Mouse (Mus musculus): ENCODE results near the gene Arl9. TPM values are rescaled to one million over a fixed set of nuclear protein-coding genes. Genes with fewer than 3 reads are reported as not detected.

The Arl9 gene
- polyA plus RNA-seq, 1 experiment from 2014 or later, result 0.54 TPM

DNA sequence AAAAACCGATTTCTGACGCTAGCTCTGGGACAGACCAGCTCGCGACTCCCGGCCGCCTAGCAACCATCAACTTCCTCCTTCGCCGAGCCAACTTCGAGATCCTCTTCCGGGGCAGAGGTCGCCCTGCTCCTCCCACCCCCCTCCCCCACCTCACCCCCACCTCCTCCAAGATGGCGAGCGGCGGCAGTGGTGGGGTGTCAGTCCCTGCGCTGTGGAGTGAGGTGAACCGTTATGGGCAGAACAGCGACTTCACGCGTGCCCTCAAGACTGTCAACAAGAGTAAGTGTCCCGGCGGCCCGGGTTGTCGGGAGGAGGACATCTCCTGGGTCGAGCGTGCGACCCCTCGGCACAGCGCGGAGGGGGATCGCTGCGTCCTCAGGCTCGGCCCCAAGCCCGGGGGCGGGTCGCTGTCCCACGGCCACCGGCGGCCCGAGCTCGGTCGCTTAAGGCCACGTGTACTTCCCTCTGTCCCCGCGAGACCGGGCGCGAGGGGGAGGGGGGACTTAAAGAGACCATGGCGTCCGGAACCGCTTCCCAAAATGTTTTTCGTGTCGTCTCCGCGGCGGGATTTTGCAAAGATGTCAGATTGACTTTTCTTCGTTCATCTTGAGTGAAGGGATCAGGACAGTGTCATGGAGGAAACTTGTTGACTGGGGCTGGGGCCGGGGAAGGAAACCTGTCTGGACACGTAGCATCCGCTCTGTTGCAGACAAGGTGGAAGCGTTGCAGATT is 29.1 kb upstream of the Arl9 start, which contains the start of gene Srp72:
Gene Srp72, plus strand, starts transcription at position 130 of the 732 bp plus-strand sequence.
- peaks cover 13% of the 10 kb centered on the region; the same call in 1 of the 2 replicates for H3K36me3 ChIP-seq
- peaks cover 8% of the 10 kb centered on the region; the same call in 1 of the 2 replicates for H3K4me1 ChIP-seq
- H3K9ac ChIP-seq, result peak within 1 kb of the TSS; percentile 93
- no peaks in the 10 kb centered on the region for H3K27me3 ChIP-seq (replicated peaks)
- ATAC-seq (ENCODE audit: insufficient read depth, low FRiP score, low read depth), result peak; percentile 94
- peak within 1 kb of the TSS; percentile 91 for H3K27ac ChIP-seq
- WGBS, result under 1% methylated on average over 60 of the region's 60 CpGs
- peak within 1 kb of the TSS; percentile 89 for H3K4me2 ChIP-seq
- H3K4me3 ChIP-seq (replicated peaks), result peak within 1 kb of the TSS; percentile 97
- H3K9me3 ChIP-seq, result no peaks in the 10 kb centered on the region

DNA sequence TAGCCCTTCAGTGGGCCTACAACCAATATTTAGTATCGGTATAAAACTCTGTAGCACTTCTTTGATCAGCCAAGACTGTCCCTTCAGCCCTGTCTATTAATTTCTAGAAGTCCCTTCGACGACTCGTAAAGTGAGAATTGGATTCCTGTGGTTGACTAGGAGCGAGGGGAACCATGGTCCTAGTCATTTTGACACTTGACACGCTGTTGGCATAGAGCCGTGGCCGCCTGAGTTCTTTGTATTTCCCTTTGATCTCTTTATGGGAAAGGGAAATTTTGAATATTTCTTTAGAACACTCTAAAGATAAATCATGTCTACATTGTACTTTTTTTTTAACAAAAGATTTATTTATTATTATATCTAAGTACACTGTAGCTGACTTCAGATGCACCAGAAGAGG is 28.1 kb upstream of the Arl9 start:
- Histone ChIP-seq H3K4me1 (peaks cover 8% of the 10 kb centered on the region; the same call in 1 of the 2 replicates), H3K27ac (no peak overlapping the region), H3K9me3 (no peaks in the 10 kb centered on the region), H3K36me3 (peaks cover 14% of the 10 kb centered on the region), H3K27me3 (replicated peaks) (no peaks in the 10 kb centered on the region), H3K4me2 (peak overlapping the region; percentile 47), H3K9ac (no peak overlapping the region), H3K4me3 (replicated peaks) (peak overlapping the region; percentile 97)
- 85% methylated on average over 8 of the region's 8 CpGs for WGBS
- ATAC-seq (ENCODE audit: insufficient read depth, low FRiP score, low read depth), result no peak

DNA sequence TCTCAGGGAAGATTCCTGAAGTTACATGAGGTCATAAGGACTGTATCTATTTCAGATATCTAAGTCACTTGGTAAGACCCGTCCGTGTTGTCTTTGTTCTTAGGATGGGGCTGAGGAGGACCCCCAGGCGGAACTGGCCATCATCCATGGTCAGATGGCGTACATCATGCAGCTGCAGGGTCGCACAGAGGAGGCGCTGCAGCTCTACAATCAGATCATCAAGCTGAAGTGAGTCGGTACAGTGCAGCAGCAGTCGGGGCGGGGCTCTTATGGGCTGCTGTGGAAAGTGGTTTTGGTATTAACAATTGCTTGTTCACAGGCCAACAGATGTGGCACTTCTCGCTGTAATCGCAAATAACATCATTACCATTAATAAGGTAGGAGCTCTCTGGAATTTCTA is 19.8 kb upstream of the Arl9 start:
- no peak overlapping the region for H3K4me2 ChIP-seq
- WGBS, result 91% methylated on average over 11 of the region's 11 CpGs
- no peak overlapping the region for H3K4me3 ChIP-seq (replicated peaks)
- H3K9ac ChIP-seq, result no peak overlapping the region
- no peaks in the 10 kb centered on the region for H3K9me3 ChIP-seq
- no peak for ATAC-seq (ENCODE audit: insufficient read depth, low FRiP score, low read depth)
- H3K4me1 ChIP-seq, result no peaks in the 10 kb centered on the region
- H3K27ac ChIP-seq, result no peak overlapping the region
- no peaks in the 10 kb centered on the region for H3K27me3 ChIP-seq (replicated peaks)
- H3K36me3 ChIP-seq, result peaks cover 57% of the 10 kb centered on the region

DNA sequence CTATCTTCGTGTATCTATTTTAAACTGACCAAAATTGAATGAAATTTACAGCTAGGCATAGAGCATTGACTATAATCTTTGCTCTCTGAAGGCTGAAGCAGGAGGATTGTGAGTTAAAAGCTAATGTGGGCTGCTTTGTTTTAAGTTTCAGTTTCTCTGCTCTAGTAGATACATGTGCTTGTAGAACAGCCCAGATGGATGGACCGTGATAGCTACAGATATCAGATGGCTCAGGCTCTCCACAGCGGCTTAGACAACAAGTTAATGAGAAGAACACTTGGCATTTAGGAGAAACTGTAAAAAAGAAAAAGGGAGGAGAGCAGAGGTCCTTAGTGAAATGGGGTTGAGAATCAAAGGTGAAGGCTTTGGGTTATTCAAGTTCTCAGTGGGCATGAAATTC is 13.1 kb upstream of the Arl9 start:
- no peaks in the 10 kb centered on the region for H3K4me1 ChIP-seq
- H3K27ac ChIP-seq, result no peak overlapping the region
- H3K9me3 ChIP-seq, result no peaks in the 10 kb centered on the region
- WGBS, result 91% methylated on average over 3 of the region's 3 CpGs
- peaks cover 62% of the 10 kb centered on the region for H3K36me3 ChIP-seq
- no peak overlapping the region for H3K4me3 ChIP-seq (replicated peaks)
- no peak overlapping the region for H3K4me2 ChIP-seq
- ATAC-seq (ENCODE audit: insufficient read depth, low FRiP score, low read depth), result no peak
- H3K9ac ChIP-seq, result no peak overlapping the region
- no peaks in the 10 kb centered on the region for H3K27me3 ChIP-seq (replicated peaks)

DNA sequence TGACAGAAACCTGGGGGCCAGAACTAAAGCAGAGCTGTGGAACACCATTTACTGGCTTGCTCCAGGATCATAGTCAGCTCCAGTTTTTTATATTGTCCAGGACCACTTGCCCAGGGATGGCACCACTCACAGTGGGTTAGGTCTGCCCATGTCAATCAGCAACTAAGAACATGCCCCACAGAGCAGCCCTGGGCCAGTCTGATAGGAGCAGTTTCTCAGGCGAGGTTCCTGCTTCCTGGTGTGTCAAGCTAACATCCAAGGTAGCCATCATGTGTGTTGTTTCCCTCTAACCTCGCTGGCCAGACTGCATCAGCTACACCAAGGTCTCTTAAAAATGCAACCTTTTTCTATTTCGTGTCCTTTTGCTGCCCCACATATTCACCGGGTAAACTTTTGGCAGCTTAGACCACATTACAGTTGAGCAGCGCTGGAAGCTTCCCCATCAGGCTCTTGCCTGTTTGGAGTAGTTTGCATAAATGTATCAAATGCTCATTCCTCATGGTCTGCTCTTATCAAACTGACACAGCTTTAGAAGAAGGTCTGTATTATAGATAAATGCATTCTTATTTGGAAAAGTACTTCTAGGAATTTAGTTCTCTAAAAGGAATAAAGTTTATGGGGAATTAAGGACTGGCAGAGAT is 10.6 kb upstream of the Arl9 start:
- Histone ChIP-seq H3K4me1 (no peaks in the 10 kb centered on the region), H3K27ac (no peak overlapping the region), H3K36me3 (peaks cover 58% of the 10 kb centered on the region), H3K4me3 (replicated peaks) (no peak overlapping the region), H3K4me2 (no peak overlapping the region), H3K9me3 (no peaks in the 10 kb centered on the region), H3K27me3 (replicated peaks) (no peaks in the 10 kb centered on the region), H3K9ac (no peak overlapping the region)
- no peak; the same call in 1 of the 2 replicates for ATAC-seq (ENCODE audit: insufficient read depth, low FRiP score, low read depth)
- WGBS, result 92% methylated on average over 5 of the region's 5 CpGs

DNA sequence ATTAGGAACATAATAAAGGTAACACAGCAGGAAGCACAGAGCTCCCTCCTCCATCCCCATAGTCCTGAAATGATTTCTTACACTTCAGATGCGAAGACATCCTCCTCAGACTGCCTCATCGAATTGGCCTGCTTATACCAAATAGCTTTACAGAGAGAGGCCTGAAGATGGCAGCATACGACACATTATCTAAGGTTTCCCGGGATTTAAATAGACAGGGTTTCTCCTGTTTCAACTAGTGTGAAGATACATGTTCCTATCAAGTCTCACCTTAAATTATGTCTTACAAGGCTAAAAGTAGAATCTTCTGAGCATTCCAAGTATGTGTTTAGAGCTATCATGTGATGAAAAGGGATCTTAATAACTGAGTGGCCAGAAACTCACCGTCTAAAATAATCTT is 5.4 kb upstream of the Arl9 start:
- no peak for ATAC-seq (ENCODE audit: insufficient read depth, low FRiP score, low read depth)
- H3K9me3 ChIP-seq, result no peaks in the 10 kb centered on the region
- H3K4me1 ChIP-seq, result no peaks in the 10 kb centered on the region
- H3K27me3 ChIP-seq (replicated peaks), result no peaks in the 10 kb centered on the region
- no peak overlapping the region for H3K4me2 ChIP-seq
- no peak overlapping the region for H3K27ac ChIP-seq
- peaks cover 28% of the 10 kb centered on the region for H3K36me3 ChIP-seq
- H3K9ac ChIP-seq, result no peak overlapping the region
- H3K4me3 ChIP-seq (replicated peaks), result no peak overlapping the region
- 53% methylated on average over 5 of the region's 5 CpGs for WGBS

DNA sequence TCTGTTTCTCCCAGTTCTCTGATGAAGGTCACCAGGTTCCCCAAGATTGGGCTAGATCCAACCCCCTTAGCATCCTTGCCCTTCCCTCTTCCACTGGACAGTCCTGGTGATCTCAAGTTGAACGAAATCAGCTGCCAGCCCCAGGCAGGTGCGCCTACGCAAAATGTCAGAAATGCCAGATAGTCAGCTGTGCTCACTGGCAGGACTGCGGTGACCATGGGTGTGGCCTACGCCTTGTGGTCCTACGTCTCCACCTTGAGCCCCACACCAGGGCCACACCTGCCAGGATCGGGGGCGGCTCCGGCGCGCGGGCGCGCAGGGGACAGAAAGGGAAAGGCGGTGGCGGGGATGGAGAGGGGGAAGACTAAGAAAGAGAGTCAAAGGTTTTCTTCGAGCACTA is 2.7 kb upstream of the Arl9 start:
- no peak for ATAC-seq (ENCODE audit: insufficient read depth, low FRiP score, low read depth)
- Histone ChIP-seq H3K4me1 (no peaks in the 10 kb centered on the region), H3K4me3 (replicated peaks) (no peak overlapping the region), H3K9me3 (no peaks in the 10 kb centered on the region), H3K4me2 (no peak overlapping the region), H3K27ac (no peak overlapping the region), H3K36me3 (peaks cover 13% of the 10 kb centered on the region), H3K27me3 (replicated peaks) (no peaks in the 10 kb centered on the region), H3K9ac (no peak overlapping the region)
- WGBS, result 92% methylated on average over 17 of the region's 17 CpGs

DNA sequence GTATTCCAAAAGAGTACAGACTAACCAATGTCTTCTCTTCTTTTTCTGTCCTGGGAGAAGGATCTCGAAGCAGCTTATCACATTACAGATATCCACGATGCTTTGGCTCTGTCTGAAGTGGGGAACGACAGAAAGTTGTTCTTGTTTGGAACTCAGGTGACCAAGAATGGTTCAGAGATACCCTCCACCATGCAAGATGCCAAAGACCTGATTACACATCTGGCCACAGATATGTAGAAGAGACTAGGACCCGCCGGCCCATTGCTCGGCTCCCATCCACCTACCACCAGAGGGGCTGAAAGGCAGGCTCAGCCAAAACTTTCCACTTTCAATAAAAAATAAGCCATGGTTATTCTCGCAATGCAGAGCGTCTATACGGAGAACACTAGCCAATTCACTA is 6.5 kb downstream of the Arl9 start:
- Histone ChIP-seq H3K27ac (no peak overlapping the region), H3K36me3 (no peaks in the 10 kb centered on the region), H3K9ac (no peak overlapping the region), H3K4me2 (no peak overlapping the region), H3K27me3 (replicated peaks) (no peaks in the 10 kb centered on the region), H3K9me3 (no peaks in the 10 kb centered on the region), H3K4me3 (replicated peaks) (no peak overlapping the region), H3K4me1 (no peaks in the 10 kb centered on the region)
- no peak for ATAC-seq (ENCODE audit: insufficient read depth, low FRiP score, low read depth)
- 88% methylated on average over 9 of the region's 9 CpGs for WGBS

DNA sequence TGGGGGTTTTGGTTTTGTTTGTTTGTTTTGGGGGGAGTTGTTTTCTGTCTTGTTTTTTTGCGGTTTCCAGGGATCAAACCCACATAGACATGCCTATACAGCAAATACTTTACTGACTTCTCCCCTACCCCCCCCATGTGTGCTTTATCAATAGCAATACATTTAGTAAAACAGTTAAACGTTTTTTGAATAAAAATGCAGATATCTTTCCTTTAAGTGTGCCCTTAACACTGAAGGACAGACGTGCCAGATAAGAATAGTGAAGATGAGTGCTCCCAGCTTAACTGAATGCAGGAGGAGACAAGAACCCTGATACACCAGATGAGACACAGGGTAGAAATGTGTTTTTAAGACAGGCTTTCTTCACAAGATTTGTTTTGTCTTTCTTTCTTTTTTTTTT is 7.2 kb downstream of the Arl9 start:
- WGBS, result 58% methylated on average over 3 of the region's 3 CpGs
- Histone ChIP-seq H3K9ac (no peak overlapping the region), H3K27ac (no peak overlapping the region), H3K27me3 (replicated peaks) (no peaks in the 10 kb centered on the region), H3K9me3 (no peaks in the 10 kb centered on the region), H3K4me3 (replicated peaks) (no peak overlapping the region), H3K36me3 (no peaks in the 10 kb centered on the region), H3K4me2 (no peak overlapping the region), H3K4me1 (no peaks in the 10 kb centered on the region)
- no peak for ATAC-seq (ENCODE audit: insufficient read depth, low FRiP score, low read depth)

DNA sequence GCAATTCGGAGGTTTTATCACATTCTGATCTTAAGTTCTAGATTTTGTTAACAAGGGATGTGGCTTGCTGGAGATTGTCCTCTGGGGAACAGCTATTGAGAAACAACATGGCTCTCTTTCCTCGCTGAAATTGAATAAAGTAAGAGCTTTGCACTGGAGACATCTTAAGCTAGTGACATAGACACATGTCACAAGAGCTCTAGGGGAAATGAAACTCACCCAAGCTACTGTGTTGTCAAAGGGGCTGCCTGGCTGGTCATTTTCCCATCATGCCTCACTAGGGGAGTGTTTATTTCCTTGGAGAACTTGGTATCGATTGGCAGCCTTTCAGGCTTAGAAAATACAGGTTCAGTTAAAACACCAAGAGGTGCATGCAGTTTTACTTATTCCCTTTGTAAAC is 9.3 kb downstream of the Arl9 start:
- no peaks in the 10 kb centered on the region for H3K36me3 ChIP-seq
- H3K4me3 ChIP-seq (replicated peaks), result no peak overlapping the region
- H3K9ac ChIP-seq, result no peak overlapping the region
- H3K27ac ChIP-seq, result no peak overlapping the region
- no peaks in the 10 kb centered on the region for H3K9me3 ChIP-seq
- WGBS, result 66% methylated on average over 3 of the region's 3 CpGs
- no peaks in the 10 kb centered on the region for H3K4me1 ChIP-seq
- no peak overlapping the region for H3K4me2 ChIP-seq
- H3K27me3 ChIP-seq (replicated peaks), result no peaks in the 10 kb centered on the region
- ATAC-seq (ENCODE audit: insufficient read depth, low FRiP score, low read depth), result no peak

DNA sequence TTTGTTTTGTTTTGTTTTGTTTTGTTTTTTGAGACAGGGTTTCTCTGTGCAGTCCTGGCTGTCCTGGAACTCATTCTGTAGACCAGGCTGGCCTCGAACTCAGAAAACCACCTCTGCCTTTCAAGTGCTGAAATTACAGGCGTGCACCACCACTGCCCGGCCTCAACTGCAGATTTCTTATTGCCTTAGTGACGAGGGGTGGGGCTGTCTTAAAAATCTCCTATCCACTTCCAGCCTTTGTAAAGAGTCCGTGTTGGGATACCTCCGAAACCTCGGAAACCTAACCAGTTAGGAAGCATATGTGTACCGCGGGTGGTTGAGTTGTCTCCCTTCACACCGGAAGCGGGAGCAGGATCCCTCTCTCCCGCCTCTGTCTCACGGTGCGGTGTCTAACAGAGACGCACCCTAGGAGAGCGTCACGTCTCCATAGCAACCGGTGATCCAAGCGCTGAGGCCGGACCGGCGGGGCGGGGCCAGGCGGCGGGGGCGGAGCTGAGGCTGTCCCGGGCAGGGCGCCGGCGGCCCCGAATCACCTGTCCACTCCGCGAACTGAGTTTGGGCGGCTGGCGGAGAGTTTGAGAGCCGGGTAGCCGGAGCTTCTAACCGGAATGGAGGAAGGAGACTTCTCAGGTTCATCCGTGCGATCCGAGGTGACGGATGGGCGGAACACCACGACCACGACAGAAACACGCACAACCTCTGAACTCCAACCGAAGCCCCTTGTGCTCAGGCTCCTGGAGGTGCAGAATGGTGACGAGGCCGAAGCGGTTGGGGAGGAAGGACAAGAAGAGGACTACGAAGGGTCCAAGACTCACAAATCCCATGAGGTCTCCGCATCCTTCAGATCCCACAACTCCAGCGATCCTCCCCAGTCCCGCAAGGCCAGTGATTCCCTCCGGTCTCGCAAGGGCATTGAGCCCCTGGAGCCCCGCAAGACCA is 12.0 kb downstream of the Arl9 start, which contains the start of gene Thegl:
Gene Thegl, plus strand, starts transcription at position 480 of the 939 bp plus-strand sequence.
- peak; percentile 97 for ATAC-seq (ENCODE audit: insufficient read depth, low FRiP score, low read depth)
- H3K9ac ChIP-seq, result no peak within 1 kb of the TSS
- H3K4me2 ChIP-seq, result peak within 1 kb of the TSS; percentile 75
- peak within 1 kb of the TSS; percentile 40 for H3K4me3 ChIP-seq (replicated peaks)
- no peaks in the 10 kb centered on the region for H3K27me3 ChIP-seq (replicated peaks)
- no peaks in the 10 kb centered on the region for H3K36me3 ChIP-seq
- H3K27ac ChIP-seq, result no peak within 1 kb of the TSS
- no peaks in the 10 kb centered on the region for H3K4me1 ChIP-seq
- no peaks in the 10 kb centered on the region for H3K9me3 ChIP-seq
- WGBS, result 14% methylated on average over 57 of the region's 57 CpGs

All from stomach, embryonic 15.5 days (tissue).